Mouse (Mus musculus) CD8-positive naive resting alpha-beta T cell, adult 2 months (primary cell): ENCODE measurements around the gene Pitpnm2.

Experiments used
- DNase-seq, 2 experiments: peaks; one replicate each; pipeline ENCODE4 v3.0.0; 2022; ENCODE audit warnings: low read depth in 2 of 2, low spot score in 2 of 2

Pitpnm2 gene

DNA sequence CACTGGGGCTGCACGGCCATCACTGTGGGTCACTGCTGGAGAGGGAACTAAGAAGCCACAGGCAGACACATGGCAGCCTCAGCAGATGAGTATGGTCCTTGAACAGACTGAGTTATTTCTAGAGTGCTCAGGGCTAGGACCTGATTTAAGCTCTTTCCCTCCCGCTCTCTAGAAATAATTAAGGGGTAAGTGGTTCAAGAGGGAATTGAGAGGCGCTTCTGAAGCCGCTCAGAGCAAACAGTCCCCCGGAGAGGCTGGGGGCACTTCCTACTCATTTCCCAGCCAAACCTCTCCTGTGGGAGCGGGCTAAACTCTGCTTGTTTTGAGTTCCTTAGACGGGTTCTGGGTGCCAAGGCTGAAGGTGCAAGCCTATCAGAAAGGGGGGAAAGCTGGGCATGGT, 98.7 kb downstream of the Pitpnm2 start:
- DNase-seq, result no peak

DNA sequence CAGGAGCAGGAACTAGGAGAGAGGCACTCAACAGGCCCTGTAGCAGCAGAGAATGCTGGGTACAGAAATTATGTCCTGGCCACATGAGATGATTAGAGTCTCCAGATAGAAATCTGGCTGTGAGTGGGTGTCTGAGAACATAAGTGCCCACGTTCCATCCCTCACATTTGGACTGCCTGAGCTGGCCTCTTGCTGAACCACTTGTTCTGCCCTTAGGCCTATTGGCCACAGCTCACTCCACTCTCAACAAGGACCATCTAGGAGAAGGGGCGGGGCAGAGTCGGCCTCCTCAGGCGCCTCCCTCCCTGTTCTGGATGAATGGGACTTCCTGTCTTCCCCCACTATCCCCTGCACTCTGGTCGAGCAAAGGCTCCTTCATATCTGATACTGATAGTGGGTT, 100.5 kb downstream of the Pitpnm2 start:
- no peak for DNase-seq

DNA sequence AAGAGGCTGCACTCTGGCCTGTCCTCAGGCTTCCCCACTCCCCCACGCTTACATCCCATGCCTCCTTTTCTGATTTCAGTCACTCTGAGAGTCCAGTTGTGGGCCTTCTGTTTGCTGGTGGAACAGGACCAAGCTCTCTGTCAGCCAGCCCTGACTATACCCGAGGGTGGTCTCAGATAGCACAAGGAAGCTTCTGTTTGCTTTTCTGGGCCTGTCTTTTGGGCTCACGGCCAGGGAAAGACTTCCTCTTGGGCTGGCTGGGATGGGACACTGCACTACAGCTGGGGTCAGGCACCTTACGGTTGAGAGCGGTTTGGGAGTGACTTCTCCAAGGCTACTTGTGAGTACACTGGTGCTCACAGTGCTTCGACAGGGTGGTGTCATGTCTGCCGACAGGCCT, 111.5 kb downstream of the Pitpnm2 start:
- DNase-seq, result no peak

DNA sequence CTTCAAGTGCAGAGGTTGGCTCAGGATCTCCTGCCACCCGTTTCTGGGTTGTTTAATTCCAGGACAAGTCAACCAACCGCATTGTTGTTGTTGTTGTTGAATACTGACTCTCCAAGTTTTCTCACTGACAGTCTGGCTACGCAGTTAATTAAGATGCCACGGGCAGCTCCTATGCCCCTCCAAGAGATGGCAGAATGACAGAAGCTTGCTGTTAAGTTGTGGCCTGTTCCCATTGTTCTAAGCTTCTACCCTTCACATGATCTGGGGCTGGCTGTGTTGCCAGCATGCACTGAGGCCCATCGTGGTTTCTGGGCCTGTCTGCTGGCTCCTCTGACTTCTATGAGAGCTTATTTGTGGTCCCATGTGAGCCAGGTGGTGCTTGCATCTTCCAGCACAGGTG, 115.3 kb downstream of the Pitpnm2 start:
- DNase-seq, result no peak

DNA sequence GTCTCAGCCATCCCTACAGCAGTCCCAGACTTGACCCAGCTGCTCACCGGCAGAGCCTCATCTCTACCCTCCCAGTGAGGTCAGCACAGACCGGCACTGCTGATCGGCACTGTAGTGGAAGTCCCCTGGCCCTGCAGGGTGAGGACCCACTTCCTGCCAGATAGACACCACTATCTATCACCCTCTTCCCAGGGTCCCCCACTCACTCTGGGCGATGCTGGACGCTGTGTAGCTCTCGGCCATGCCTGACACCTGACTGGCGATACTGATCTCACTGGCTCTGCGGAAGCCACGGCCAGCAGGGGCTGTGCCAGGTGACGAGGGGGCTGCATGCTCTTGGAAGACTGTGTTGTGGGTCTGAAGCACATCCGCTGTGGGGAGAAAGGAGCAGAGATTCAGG, 124.5 kb downstream of the Pitpnm2 start:
- no peak for DNase-seq

DNA sequence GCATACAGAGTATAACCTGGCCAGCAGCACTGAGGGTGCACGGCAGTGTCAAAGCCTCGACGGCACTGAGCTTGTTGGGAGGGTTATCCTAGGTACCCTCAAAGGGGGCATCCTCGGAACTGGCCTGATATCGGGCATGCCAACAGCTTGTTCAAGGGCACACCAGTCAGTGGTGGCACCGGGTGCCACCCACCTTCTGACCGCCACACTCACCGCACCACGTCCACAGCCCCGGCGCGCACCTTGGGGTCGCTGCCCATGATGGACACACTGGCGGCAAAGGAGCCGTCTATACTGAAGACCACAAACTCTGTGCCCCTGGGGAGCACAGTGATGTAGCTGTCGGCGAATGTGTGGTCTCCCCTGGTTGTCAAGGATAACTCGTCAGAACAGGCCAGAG, 127.2 kb downstream of the Pitpnm2 start:
- no peak for DNase-seq

DNA sequence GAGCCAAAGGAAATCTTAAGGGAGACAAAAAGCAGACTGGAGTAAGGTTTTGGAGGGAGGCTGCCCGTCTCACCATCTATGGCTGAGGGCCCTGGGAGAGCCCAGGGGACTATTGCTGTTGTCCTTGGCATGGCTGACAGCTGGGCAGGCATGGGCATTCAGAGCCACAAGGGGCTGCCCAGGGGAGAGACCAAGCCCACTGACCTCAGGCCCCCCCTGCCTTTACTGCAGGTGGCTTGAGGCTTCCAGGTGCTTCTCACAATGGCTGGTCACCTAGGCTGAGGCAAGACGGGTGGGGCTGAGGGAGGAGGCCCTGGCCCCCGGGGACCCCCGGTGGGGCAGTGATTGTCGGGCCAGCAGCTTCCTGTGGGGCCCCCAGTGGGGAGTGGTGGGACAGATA, 130.4 kb downstream of the Pitpnm2 start:
- DNase-seq, result no peak

DNA sequence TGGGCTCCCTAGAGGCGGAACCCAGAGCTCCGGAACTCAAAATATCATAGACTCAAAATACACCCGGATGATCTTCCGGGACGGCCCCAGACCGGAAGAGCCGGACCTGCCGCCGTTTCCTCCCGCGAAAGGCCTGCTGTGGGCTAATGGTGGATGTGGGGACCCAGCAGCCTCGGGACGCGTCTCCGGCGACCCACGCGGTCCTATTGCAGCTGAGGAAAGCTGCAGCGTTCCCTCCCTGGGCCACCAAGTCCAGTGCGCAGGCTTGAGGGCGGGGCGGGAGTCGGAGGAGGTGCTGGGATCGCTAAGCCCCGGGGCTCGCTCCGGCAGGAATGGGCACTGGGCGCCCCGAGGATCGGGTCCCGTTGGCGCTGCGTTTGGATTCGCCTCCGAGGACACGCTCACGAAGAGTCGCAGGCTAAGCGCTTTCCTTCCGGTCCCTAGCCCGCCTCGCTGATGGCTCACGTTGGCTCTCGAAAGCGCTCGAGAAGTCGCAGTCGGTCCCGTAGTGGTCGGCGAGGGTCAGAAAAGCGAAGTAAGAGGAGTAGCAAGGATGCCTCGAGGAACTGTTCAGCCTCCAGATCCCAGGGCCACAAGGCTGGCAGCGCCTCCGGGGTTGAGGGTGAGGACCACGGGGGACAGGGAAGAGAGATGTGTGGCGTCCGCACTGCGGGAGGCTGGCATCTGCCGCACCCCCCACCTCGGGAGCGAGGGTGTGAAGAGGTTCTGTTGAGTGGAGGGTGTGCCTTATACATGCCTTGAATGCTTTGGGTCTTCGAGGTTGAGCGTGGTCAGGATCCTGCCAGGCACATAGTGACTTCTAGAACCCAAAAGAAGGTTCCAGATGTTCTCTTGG, 133.3 kb downstream of the Pitpnm2 start, which contains the start of gene Arl6ip4:
Arl6ip4 (plus strand) TSS at position 100 of the 856 bp plus-strand sequence.
- DNase-seq, result peak; percentile 60 to 67

GRCm38 (mm10) chr5:124115531-124115930, 134.0 kb downstream of the Pitpnm2 start:
- no peak for DNase-seq

DNA sequence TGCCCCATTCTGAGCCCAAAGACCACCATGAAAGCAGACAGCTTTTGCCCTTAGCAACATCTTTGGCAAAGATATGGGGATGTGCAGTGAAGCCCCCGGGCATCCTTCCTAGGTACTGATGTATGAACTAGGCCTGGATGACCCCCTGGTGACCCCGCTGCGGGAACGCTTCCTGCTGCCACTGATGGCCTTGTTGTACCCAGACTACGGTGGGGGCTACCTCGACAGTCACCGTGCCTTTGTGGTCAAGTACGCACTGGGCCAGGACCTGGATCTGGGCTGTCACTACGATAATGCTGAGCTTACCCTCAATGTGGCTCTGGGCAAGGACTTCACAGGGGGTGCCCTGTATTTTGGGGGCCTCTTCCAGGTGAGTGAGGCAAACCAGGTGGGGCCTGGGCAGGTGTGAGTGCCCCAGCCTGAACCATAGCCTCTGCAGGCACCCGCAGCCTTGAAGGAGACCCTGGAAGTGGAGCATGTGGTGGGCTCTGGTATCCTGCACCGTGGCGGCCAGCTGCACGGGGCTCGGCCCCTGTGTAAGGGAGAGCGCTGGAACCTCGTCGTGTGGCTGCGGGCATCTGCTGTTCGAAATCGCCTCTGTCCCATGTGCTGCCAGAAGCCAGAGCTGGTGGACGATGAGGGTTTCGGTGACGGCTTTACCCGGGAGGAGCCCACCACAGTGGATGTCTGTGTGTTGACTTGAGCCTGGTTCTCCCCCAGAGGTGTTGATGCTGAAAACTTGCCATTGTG, 135.1 kb downstream of the Pitpnm2 start:
- DNase-seq, result no peak

- DNase-seq, result peak; percentile 41 to 48
Observed at GRCm38 (mm10) chr5:124113030-124113429, 136.5 kb downstream of the Pitpnm2 start.

GRCm38 (mm10) chr5:124112531-124112930, 137.0 kb downstream of the Pitpnm2 start:
- no peak for DNase-seq

DNA sequence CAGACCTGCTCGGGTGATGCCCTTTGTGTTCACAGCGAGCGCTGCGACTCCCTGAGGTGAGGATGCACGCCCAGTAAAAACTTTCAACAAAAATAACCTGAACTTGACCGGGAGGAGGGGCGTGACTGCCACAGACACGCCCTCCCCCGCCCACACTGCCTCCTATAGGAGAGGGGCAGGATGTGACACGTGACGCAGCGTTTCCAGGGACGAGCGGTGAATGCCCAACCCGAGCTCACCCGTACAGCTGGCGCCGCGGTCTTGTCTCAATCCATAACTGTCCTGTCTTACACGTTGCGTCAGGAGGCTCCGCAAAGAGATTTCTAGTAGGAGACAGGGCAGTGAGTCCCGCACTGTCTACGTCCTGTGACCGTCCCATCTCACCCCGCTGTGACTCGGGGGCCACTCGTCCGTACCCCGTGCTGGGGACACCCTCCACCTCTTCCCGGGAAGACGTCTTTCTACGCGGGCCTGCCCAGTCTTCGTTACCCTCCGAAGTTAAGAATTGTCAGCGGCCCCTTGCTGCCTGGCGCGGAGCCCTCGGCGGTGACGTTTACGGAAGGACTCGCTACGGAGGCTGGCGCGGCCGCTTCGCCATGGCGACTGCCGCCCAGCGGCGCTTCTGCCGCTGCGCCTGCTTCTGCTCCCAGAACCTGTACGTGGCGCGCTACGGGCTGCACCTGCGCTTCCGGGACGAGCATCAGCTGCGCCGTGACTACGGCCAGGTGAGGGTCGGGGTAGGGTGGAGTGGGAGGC, 137.6 kb downstream of the Pitpnm2 start, which contains the start of gene Ogfod2:
Ogfod2 (plus strand) TSS at position 556 of the 756 bp plus-strand sequence.
- peak; percentile 91 to 92 for DNase-seq

DNA sequence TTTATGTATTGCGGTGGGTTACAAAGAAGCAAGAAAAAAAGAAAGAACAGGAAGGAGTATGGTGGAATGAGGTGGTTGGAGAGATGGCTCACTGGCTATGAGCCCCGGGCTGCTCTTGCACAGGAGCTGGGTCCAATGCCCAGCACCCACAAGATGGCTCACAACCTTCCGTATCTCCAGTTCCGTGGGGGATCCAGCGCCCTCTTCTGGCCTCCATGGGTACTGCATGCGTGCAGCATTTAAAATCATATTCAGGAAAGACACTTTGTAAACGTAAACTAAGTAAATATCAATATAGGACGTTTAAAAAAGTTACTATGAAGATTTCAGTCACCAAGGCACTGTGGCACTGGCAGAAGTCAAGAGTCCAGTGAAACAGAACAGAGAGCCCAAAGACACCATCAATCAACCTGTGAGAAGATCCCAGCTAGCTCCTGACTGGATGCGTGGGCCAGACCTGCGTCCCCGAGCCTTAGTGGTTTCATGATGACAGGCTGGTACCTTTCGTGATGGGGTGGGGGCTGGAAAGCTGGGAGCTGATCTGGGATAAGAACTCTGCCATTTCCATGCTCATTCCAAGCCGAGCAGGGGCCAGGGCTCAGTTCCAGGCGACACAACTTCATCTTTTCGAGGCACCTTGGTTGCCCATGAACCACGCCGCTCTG, 138.4 kb downstream of the Pitpnm2 start:
- DNase-seq, result peak; percentile 64 to 69

DNA sequence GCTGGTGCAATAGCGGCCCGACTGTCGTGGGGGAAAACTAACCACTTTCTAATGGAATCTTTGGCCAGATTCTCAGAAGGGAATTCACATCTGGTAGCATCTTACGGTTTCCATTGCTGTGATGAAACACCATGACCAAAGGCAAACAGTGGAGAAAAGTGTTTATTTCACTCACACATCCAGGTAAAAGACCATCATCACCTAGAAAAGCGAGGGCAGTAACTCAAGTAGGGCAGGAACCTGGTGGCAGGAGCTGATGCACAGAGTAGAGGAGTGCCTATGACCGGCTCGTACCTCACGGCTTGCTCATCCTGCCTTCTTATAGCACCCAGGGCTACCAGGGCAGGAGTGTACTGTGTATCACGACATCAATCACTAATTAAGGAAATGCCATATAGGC, 146.0 kb downstream of the Pitpnm2 start:
- DNase-seq, result no peak

DNA sequence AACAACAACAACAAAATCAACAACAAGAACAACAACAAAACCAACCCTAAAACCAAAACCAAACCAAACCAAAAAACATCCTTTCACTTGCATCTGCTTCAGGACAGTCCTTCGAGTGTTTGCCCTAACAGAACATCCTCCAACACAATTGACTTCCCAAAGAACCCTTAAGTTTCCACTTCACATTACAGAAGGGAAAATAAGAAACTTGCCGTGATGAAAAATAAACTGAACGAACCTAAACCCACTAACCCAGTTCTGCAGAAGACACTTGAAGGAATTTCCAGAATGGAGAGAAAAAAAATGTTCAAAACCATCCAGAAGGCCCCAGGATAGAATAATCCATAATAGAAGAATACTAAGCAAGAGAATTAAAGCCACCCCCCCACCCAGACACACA, 146.5 kb downstream of the Pitpnm2 start:
- DNase-seq, result no peak

DNA sequence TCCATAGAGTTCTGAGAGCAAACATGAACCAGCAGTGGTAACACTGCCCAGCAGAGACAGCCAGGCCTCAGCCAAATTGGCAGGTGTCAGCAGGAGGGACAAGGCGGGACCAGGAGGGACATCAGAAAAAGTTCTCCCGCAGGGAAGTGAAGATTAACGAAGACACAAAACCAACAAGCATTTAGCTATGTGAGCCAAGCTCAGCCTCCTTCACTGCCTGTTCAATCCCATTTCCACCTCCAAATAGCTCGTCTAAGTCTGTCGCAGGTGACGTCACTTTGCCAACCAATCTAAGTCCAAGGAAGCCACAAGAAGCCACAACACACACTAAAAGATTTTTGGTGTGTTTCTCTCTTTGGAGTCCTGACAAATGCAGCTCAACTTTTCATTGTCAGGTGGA, 147.2 kb downstream of the Pitpnm2 start:
- DNase-seq, result no peak

GRCm38 (mm10) chr5:124100128-124101044, 149.2 kb downstream of the Pitpnm2 start:
- no peak for DNase-seq

- no peak for DNase-seq
Observed at GRCm38 (mm10) chr5:124098923-124099322, 150.6 kb downstream of the Pitpnm2 start.
